Mouse (Mus musculus) kidney, postnatal 10 days (tissue): ENCODE data around the gene Gata3.

Experiments
- DNase-seq: peaks from one replicate; pipeline ENCODE4 v3.0.0; 2021; ENCODE audit warnings: mixed read lengths

Gata3 gene

GRCm38 (mm10) chr2:9885217-9885770 lies 4.5 kb downstream of the Gata3 start:
- no peak for DNase-seq

- DNase-seq = no peak
These were observed 5.2 kb downstream of the Gata3 start for GRCm38 (mm10) chr2:9884533-9885216.

- DNase-seq = no peak
These were observed 5.9 kb downstream of the Gata3 start for GRCm38 (mm10) chr2:9883803-9884532.

GRCm38 (mm10) chr2:9882926-9883802 lies 6.7 kb downstream of the Gata3 start:
- DNase-seq = peak; percentile 35

- DNase-seq = peak; percentile 61
These were observed 7.4 kb downstream of the Gata3 start for GRCm38 (mm10) chr2:9882371-9882925.

- no peak for DNase-seq
These were observed 8.2 kb downstream of the Gata3 start for GRCm38 (mm10) chr2:9881611-9882023.

GRCm38 (mm10) chr2:9881051-9881591 lies 8.7 kb downstream of the Gata3 start, which contains the start of gene 4930412O13Rik:
4930412O13Rik (plus strand) TSS chr2:9881252.
- DNase-seq = peak; percentile 57

GRCm38 (mm10) chr2:9880271-9880670 lies 9.6 kb downstream of the Gata3 start:
- no peak for DNase-seq

GRCm38 (mm10) chr2:9879493-9879892 lies 10.3 kb downstream of the Gata3 start:
- peak; percentile 96 for DNase-seq

- DNase-seq = peak; percentile 36
These were observed 10.7 kb downstream of the Gata3 start for GRCm38 (mm10) chr2:9879092-9879491.

- peak; percentile 74 for DNase-seq
These were observed 11.2 kb downstream of the Gata3 start for GRCm38 (mm10) chr2:9878564-9879081.

- no peak for DNase-seq
These were observed 11.8 kb downstream of the Gata3 start for GRCm38 (mm10) chr2:9877966-9878563.

GRCm38 (mm10) chr2:9877326-9877690 lies 12.5 kb downstream of the Gata3 start:
- peak; percentile 33 for DNase-seq

- DNase-seq = no peak
These were observed 13.1 kb downstream of the Gata3 start for GRCm38 (mm10) chr2:9876621-9877325.

GRCm38 (mm10) chr2:9875676-9876357 lies 14.0 kb downstream of the Gata3 start:
- no peak for DNase-seq

- no peak for DNase-seq
These were observed 14.6 kb downstream of the Gata3 start for GRCm38 (mm10) chr2:9875220-9875619.

GRCm38 (mm10) chr2:9874467-9875219 lies 15.2 kb downstream of the Gata3 start:
- DNase-seq = no peak

- no peak for DNase-seq
These were observed 16.1 kb downstream of the Gata3 start for GRCm38 (mm10) chr2:9873757-9874156.

- DNase-seq = no peak
These were observed 17.2 kb downstream of the Gata3 start for GRCm38 (mm10) chr2:9872682-9873081.

GRCm38 (mm10) chr2:9871798-9872197 lies 18.0 kb downstream of the Gata3 start:
- no peak for DNase-seq
